Mouse (Mus musculus): ENCODE results near the gene Anks6. TPM values are rescaled to one million over a fixed set of nuclear protein-coding genes. Genes with fewer than 3 reads are reported as not detected.

Anks6 gene
- total and polyA plus RNA-seq, 3 experiments: not detected

DNA sequence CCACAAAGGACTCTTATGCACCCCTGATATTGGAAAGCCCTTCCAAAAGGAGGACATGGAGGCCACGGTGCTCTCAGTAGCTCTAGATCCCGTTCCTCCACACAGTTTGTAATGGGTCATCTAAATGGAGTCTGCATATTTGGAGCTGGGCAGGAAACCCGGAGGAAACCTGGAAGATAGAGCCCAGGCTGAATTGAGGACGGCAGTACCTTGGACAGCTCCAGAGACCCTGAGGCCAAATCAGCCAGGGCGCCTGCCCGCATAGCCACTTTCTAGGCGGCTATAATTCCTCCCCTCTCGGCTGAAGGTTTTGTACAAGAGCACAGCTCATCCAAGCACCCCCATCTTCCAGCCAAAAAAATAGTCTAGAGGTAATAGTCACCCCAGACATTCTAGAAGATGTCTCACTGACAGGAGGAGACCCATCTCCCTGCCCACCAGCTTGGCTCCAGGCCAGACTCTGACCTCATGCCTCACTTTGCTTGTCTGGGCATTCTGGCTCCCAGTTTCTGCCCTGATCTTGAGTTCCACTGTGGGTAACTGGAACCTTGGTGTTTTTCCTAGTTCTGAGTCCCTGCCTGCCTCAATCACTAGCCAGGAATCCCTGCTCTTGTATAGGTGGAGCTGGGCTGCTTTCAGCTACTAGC, 64.3 kb downstream of the Anks6 start:
- H3K4me2 ChIP-seq (ENCODE audit: insufficient read depth, low read depth, poor library complexity, severe bottlenecking): no peak overlapping the region
- in situ Hi-C loops (cut with MboI; ENCODE audit: low pct_ligation_motif_present, low pct_unique_long_range_greater_than_20kb, low sequenced_read_pairs) (no loop called here), dilution Hi-C loops (cut with MboI; ENCODE audit: extremely low pct_ligation_motif_present, extremely low pct_unique_long_range_greater_than_20kb, low sequenced_read_pairs) (no loop called here)
- DNase-seq (ENCODE audit: extremely low read depth): no peak
- TF ChIP-seq TCF12 (IDR thresholded peaks at IDR 0.05; ENCODE audit: low read depth, low read length) (no peak), ELF1 (IDR thresholded peaks at IDR 0.05; ENCODE audit: low read depth, low read length) (no peak), NELFE (IDR thresholded peaks at IDR 0.05; ENCODE audit: low read depth, low read length) (no peak), ETS1 (conservative IDR thresholded peaks at IDR 0.05; ENCODE audit: low read depth, low read length) (no peak), RCOR1 (conservative IDR thresholded peaks at IDR 0.05; ENCODE audit: low read depth, low read length) (no peak), ZKSCAN1 (IDR thresholded peaks at IDR 0.05; ENCODE audit: borderline replicate concordance, low read depth, low read length) (no peak), CHD2 (IDR thresholded peaks at IDR 0.05; ENCODE audit: low read length) (no peak), CTCF (conservative IDR thresholded peaks at IDR 0.05 in 1 of 2, IDR thresholded peaks at IDR 0.05 in 1 of 2; ENCODE audit: low read depth in 2 of 2, low read length in 2 of 2) (no peak), JUN (IDR thresholded peaks at IDR 0.05; ENCODE audit: insufficient read depth, low read depth, low read length) (no peak), SIN3A (IDR thresholded peaks at IDR 0.05; ENCODE audit: low read length) (no peak), UBTF (IDR thresholded peaks at IDR 0.05; ENCODE audit: low read depth, low read length) (no peak), TBP (conservative IDR thresholded peaks at IDR 0.05; ENCODE audit: low read depth, low read length) (no peak), PAX5 (IDR thresholded peaks at IDR 0.05; ENCODE audit: low read length) (no peak), MAZ (IDR thresholded peaks at IDR 0.05; ENCODE audit: low read depth, low read length) (no peak), IRF4 (IDR thresholded peaks at IDR 0.05; ENCODE audit: low read depth, low read length) (no peak), MYC (IDR thresholded peaks at IDR 0.05; ENCODE audit: low read depth, low read length) (no peak)
- H3K4me1 ChIP-seq (ENCODE audit: control insufficient read depth in 1 of 2, insufficient read depth in 2 of 2): no peaks in the 10 kb centered on the region
- H3K9ac ChIP-seq (ENCODE audit: insufficient read depth, low read depth): no peak overlapping the region
- peaks cover 53% of the 10 kb centered on the region for H3K27me3 ChIP-seq (replicated peaks)
- no peak overlapping the region for H3K4me3 ChIP-seq (replicated peaks in 1 of 3; ENCODE audit: low read depth in 2 of 3, low read length in 2 of 3, poor library complexity in 1 of 3)
- no peaks in the 10 kb centered on the region for H3K79me2 ChIP-seq (replicated peaks; ENCODE audit: control insufficient read depth, extremely low read depth, insufficient read depth, poor library complexity, severe bottlenecking)
- H3K9me3 ChIP-seq (replicated peaks; ENCODE audit: low read length): peaks cover 26% of the 10 kb centered on the region
- no peaks in the 10 kb centered on the region for H3K36me3 ChIP-seq (replicated peaks in 1 of 2; ENCODE audit: control insufficient read depth in 1 of 2, insufficient read depth in 1 of 2, low read length in 1 of 2)
- no peak overlapping the region for H3K27ac ChIP-seq (ENCODE audit: insufficient read depth, low read depth)

- no peaks in the 10 kb centered on the region for H3K4me1 ChIP-seq (ENCODE audit: control insufficient read depth in 1 of 2, insufficient read depth in 2 of 2)
- dilution Hi-C loops (cut with MboI; ENCODE audit: extremely low pct_ligation_motif_present, extremely low pct_unique_long_range_greater_than_20kb, low sequenced_read_pairs): no loop called here
- H3K4me3 ChIP-seq (replicated peaks in 1 of 3; ENCODE audit: low read depth in 2 of 3, low read length in 2 of 3, poor library complexity in 1 of 3): no peak overlapping the region
- no peak for TF ChIP-seq HCFC1 (IDR thresholded peaks at IDR 0.05; ENCODE audit: low read depth, low read length)
- no peak for TF ChIP-seq POLR2A (IDR thresholded peaks at IDR 0.05; ENCODE audit: low read depth, low read length)
- no peak for TF ChIP-seq ZMIZ1 (IDR thresholded peaks at IDR 0.05; ENCODE audit: low read depth, low read length)
- no peak for TF ChIP-seq SMC3 (IDR thresholded peaks at IDR 0.05; ENCODE audit: low read depth, low read length)
- no peak for TF ChIP-seq IRF4 (IDR thresholded peaks at IDR 0.05; ENCODE audit: low read depth, low read length)
- TF ChIP-seq MAFK (IDR thresholded peaks at IDR 0.05; ENCODE audit: insufficient replicate concordance, low read length): no peak
- no peak for TF ChIP-seq ZKSCAN1 (IDR thresholded peaks at IDR 0.05; ENCODE audit: borderline replicate concordance, low read depth, low read length)
- no peak for TF ChIP-seq NRF1 (IDR thresholded peaks at IDR 0.05; ENCODE audit: low read depth, low read length)
- no peak for TF ChIP-seq PAX5 (IDR thresholded peaks at IDR 0.05; ENCODE audit: low read length)
- TF ChIP-seq ZNF384 (IDR thresholded peaks at IDR 0.05; ENCODE audit: low read depth, low read length): no peak
- TF ChIP-seq BHLHE40 (IDR thresholded peaks at IDR 0.05; ENCODE audit: low read depth, low read length): no peak
- no peak for TF ChIP-seq CTCF (conservative IDR thresholded peaks at IDR 0.05 in 1 of 2, IDR thresholded peaks at IDR 0.05 in 1 of 2; ENCODE audit: low read depth in 2 of 2, low read length in 2 of 2)
- TF ChIP-seq JUN (IDR thresholded peaks at IDR 0.05; ENCODE audit: insufficient read depth, low read depth, low read length): no peak
- TF ChIP-seq MAZ (IDR thresholded peaks at IDR 0.05; ENCODE audit: low read depth, low read length): no peak
- TF ChIP-seq RAD21 (IDR thresholded peaks at IDR 0.05; ENCODE audit: low read depth, low read length): no peak
- no peak for TF ChIP-seq MAX (IDR thresholded peaks at IDR 0.05; ENCODE audit: low read length)
- no peak for TF ChIP-seq POLR2AphosphoS2 (IDR thresholded peaks at IDR 0.05; ENCODE audit: low read depth, low read length)
- in situ Hi-C loops (cut with MboI; ENCODE audit: low pct_ligation_motif_present, low pct_unique_long_range_greater_than_20kb, low sequenced_read_pairs): no loop called here
- DNase-seq (ENCODE audit: extremely low read depth): no peak
- no peaks in the 10 kb centered on the region for H3K79me2 ChIP-seq (replicated peaks; ENCODE audit: control insufficient read depth, extremely low read depth, insufficient read depth, poor library complexity, severe bottlenecking)
- no peak overlapping the region for H3K4me2 ChIP-seq (ENCODE audit: insufficient read depth, low read depth, poor library complexity, severe bottlenecking)
- no peak overlapping the region for H3K27ac ChIP-seq (ENCODE audit: insufficient read depth, low read depth)
- no peaks in the 10 kb centered on the region for H3K36me3 ChIP-seq (replicated peaks in 1 of 2; ENCODE audit: control insufficient read depth in 1 of 2, insufficient read depth in 1 of 2, low read length in 1 of 2)
- peaks cover 49% of the 10 kb centered on the region for H3K27me3 ChIP-seq (replicated peaks)
- H3K9me3 ChIP-seq (replicated peaks; ENCODE audit: low read length): peaks cover 26% of the 10 kb centered on the region
- no peak overlapping the region for H3K9ac ChIP-seq (ENCODE audit: insufficient read depth, low read depth)
These were observed 65.3 kb downstream of the Anks6 start for GRCm38 (mm10) chr4:46991959-46992316.

All from CH12.LX (cell line).